Mouse (Mus musculus): ENCODE results near the gene Macrod2. TPM values are rescaled to one million over a fixed set of nuclear protein-coding genes. Genes with fewer than 3 reads are reported as not detected.

The Macrod2 gene
- polyA plus RNA-seq, 1 experiment from 2014 or later = 11.5 TPM

DNA sequence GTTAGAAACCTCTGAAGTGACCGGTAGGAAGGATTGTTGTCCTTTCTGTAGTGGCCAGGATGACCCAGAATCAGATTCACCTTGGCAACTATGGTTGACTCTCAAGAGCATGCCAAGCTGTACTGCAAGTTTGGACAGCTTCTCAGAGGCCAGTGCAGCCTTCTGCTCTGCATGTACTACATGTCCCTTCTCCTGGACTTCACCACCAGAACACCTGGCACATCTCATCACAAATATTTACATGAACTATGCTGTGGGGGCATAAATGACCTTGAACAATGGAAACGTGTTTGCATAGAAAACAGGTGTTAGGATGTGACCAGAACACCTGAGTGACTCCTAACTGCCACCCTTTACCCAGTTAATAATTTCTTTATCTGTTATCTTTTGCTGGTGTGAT is 957.5 kb downstream of the Macrod2 start:
- H3K9me3 ChIP-seq (replicated peaks) = no peaks in the 10 kb centered on the region
- no peak overlapping the region for H3K4me3 ChIP-seq (replicated peaks)
- H3K4me1 ChIP-seq (replicated peaks) = no peaks in the 10 kb centered on the region
- ATAC-seq (ENCODE audit: low read depth) = no peak
- no peak for DNase-seq
- H3K36me3 ChIP-seq = no peaks in the 10 kb centered on the region
- H3K27me3 ChIP-seq = no peaks in the 10 kb centered on the region
- WGBS (ENCODE audit: insufficient replicate concordance) = 51% methylated on average over 2 of the region's 2 CpGs
- no peak overlapping the region for H3K4me2 ChIP-seq
- H3K9ac ChIP-seq = no peak overlapping the region
- H3K27ac ChIP-seq = no peak overlapping the region

DNA sequence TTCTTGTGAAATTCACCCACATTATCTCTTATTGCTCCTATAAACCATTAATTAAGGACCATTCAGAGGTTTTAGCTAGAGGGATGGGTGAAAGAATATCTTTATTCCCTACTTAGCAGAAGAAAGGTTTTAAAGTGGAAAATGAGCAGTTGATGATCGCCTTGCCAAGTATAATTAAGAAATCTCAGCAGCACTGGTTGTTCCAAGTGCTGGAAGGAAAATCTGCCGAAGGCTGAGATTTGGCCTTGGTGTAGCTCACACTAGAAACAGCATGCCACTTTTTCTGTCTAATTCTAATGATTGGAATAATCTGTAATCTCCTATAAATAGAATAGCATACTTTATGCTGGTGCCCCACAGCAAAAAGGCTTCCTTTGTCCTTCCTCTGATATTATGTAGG is 993.5 kb downstream of the Macrod2 start:
- Histone ChIP-seq H3K4me2 (no peak overlapping the region), H3K27me3 (no peaks in the 10 kb centered on the region), H3K4me3 (replicated peaks) (no peak overlapping the region), H3K36me3 (no peaks in the 10 kb centered on the region), H3K4me1 (replicated peaks) (no peaks in the 10 kb centered on the region), H3K9ac (no peak overlapping the region), H3K9me3 (replicated peaks) (no peaks in the 10 kb centered on the region), H3K27ac (no peak overlapping the region)
- DNase-seq (no peak), ATAC-seq (ENCODE audit: low read depth) (no peak)
- 72% methylated on average over 2 of the region's 2 CpGs for WGBS (ENCODE audit: insufficient replicate concordance)

DNA sequence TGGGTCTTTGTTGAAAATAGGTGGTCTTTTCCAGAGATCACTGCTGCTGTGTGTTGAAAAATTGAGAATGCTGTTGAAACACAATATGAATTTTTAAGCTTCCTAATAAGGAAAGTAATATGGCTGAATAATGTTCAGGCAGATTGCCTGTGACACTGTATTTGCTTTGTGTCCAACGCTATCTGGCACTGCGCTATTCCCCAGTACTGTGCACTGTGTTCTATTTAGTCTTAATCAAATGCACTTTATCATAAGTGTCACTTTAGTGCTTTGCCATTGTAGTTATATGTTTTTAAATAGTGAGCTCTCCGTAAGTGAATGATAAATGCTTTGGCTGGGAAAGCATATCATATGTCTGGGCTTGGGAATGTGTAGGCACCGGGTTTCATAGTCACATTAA is 996.1 kb downstream of the Macrod2 start:
- no peaks in the 10 kb centered on the region for H3K36me3 ChIP-seq
- H3K4me1 ChIP-seq (replicated peaks) = no peaks in the 10 kb centered on the region
- no peak overlapping the region for H3K27ac ChIP-seq
- H3K9me3 ChIP-seq (replicated peaks) = no peaks in the 10 kb centered on the region
- ATAC-seq (ENCODE audit: low read depth) (no peak), DNase-seq (no peak)
- no peak overlapping the region for H3K4me3 ChIP-seq (replicated peaks)
- WGBS (ENCODE audit: insufficient replicate concordance) = 70% methylated on average over 4 of the region's 4 CpGs
- H3K27me3 ChIP-seq = no peaks in the 10 kb centered on the region
- H3K4me2 ChIP-seq = no peak overlapping the region
- no peak overlapping the region for H3K9ac ChIP-seq

DNA sequence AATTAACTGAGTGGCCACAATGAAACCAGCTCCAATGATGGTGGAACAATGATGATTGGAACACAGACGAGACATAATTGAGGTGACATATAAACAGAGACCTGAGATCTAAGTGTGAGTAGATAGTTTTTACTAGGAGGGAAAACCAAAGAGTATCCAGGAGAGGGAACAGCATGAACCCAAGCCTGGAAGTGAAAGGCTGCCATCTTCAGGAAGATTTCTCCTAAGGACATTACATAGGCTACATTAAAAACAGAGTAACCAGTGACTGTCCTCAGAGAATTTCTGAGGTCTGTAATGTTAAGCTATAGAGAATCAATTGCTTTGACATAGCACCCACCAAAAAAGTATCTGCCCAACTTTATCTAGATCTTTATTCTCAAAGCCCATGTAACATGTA is 999.7 kb downstream of the Macrod2 start:
- H3K4me1 ChIP-seq (replicated peaks) = no peaks in the 10 kb centered on the region
- no peak overlapping the region for H3K27ac ChIP-seq
- H3K9ac ChIP-seq = no peak overlapping the region
- H3K9me3 ChIP-seq (replicated peaks) = no peaks in the 10 kb centered on the region
- no peaks in the 10 kb centered on the region for H3K27me3 ChIP-seq
- no peak for ATAC-seq (ENCODE audit: low read depth)
- no peaks in the 10 kb centered on the region for H3K36me3 ChIP-seq
- no peak overlapping the region for H3K4me3 ChIP-seq (replicated peaks)
- WGBS (ENCODE audit: insufficient replicate concordance) = 39% methylated on average over 1 of the region's 1 CpGs
- no peak overlapping the region for H3K4me2 ChIP-seq
- no peak for DNase-seq

DNA sequence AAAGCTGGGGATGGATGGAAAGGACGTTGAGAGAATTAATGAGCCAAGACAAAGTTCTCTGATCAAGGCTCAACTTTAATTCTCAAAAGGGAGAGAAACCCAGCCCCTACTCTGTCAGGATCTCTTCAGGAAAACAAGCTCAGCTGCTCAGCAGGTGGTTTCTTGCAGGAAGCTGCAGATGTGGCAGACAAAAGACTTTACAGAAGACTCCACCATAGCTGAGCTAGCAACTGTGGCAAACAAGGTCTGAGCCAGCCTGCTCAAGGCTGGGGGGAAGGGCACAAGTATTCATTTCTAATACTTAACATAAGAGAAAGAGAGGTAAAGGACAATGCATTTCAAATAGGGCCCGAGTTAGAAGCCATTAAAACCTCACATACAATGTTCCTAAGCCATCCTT is 1013.7 kb downstream of the Macrod2 start:
- Histone ChIP-seq H3K4me2 (no peak overlapping the region), H3K27ac (no peak overlapping the region), H3K4me1 (replicated peaks) (no peaks in the 10 kb centered on the region), H3K4me3 (replicated peaks) (no peak overlapping the region), H3K27me3 (no peaks in the 10 kb centered on the region), H3K9ac (no peak overlapping the region), H3K36me3 (no peaks in the 10 kb centered on the region), H3K9me3 (replicated peaks) (no peaks in the 10 kb centered on the region)
- no peak for ATAC-seq (ENCODE audit: low read depth)
- 9% methylated on average over 2 of the region's 2 CpGs for WGBS (ENCODE audit: insufficient replicate concordance)
- no peak for DNase-seq

DNA sequence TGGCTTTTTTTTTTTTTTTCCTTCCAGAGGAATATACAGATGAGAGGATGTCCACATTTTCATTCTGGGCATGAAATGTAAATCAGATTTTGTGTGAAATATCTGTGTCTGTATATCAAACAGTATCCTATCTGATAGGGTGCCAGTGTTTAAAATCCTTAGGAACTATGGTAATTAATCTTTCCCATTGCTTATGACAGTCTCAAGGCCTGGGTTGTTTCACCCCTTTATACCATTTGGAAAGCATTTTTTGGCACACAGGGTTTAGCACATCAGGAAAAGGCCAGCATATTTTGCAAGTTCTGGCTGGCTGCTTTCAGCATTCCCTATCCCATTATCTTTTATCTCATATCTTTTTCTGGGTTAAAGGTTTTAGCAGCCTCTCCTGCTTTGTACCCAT is 1021.3 kb downstream of the Macrod2 start:
- H3K27ac ChIP-seq = no peak overlapping the region
- no peak overlapping the region for H3K4me2 ChIP-seq
- H3K27me3 ChIP-seq = no peaks in the 10 kb centered on the region
- H3K36me3 ChIP-seq = no peaks in the 10 kb centered on the region
- DNase-seq (no peak), ATAC-seq (ENCODE audit: low read depth) (no peak)
- H3K4me1 ChIP-seq (replicated peaks) = no peaks in the 10 kb centered on the region
- no peaks in the 10 kb centered on the region for H3K9me3 ChIP-seq (replicated peaks)
- no peak overlapping the region for H3K9ac ChIP-seq
- no peak overlapping the region for H3K4me3 ChIP-seq (replicated peaks)

DNA sequence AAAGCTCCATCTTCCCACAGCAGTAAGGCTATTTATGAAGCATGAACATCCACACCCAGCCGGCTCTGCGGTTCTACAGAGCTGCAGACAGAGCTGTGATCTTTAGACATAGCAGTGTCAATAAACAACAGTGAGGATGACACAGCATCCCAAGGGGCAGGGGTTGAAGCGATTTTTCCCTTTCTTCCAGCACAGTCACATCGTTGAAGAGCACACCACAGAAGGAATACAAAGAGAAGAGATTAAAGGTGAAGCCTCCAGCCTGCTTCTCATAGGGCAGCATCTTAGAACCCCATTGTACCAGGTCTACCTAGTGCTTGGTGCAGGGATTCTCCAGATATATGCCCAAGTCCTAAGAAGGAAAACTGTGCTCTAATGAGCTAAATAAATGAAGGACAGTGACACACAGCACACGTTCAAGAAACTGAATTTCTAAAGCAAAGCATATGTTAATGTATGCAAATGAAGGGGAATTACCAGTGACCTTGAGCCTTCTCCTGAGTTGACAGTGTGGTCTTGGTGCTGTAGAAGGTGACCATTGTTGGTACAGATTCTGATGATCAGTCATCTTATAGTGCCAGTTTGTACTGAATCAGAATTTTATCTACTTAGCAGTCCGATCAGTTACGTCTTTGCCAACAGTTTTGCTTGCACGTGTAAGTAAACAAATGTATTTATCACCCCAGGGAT is 1021.9 kb downstream of the Macrod2 start:
- 50% methylated on average over 8 of the region's 8 CpGs for WGBS (ENCODE audit: insufficient replicate concordance)
- Histone ChIP-seq H3K4me1 (replicated peaks) (no peaks in the 10 kb centered on the region), H3K9ac (no peak overlapping the region), H3K4me3 (replicated peaks) (no peak overlapping the region), H3K27me3 (no peaks in the 10 kb centered on the region), H3K9me3 (replicated peaks) (no peaks in the 10 kb centered on the region), H3K27ac (no peak overlapping the region), H3K36me3 (no peaks in the 10 kb centered on the region), H3K4me2 (no peak overlapping the region)
- DNase-seq = no peak
- ATAC-seq (ENCODE audit: low read depth) = no peak

DNA sequence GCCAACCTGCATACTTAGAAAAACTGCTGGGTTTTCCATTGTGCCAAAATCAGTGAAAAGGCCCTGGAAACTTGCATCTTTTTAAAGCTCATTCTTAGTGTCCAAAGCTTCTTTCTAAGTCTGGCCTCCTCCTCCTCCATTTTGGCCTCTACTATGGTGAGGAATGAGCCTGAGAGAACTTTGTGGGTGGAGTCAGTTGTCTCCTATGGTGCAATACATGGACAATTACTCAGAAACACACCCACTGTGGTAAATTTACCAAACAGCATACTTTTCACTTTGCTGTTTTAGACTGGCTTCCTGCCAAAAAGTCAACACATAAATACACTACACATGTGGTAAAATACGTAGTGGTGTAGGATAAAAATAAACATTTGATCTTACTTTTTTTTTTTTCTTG is 1024.7 kb downstream of the Macrod2 start:
- no peak for ATAC-seq (ENCODE audit: low read depth)
- H3K9me3 ChIP-seq (replicated peaks) = no peaks in the 10 kb centered on the region
- H3K36me3 ChIP-seq = no peaks in the 10 kb centered on the region
- H3K4me1 ChIP-seq (replicated peaks) = no peaks in the 10 kb centered on the region
- H3K27me3 ChIP-seq = no peaks in the 10 kb centered on the region
- H3K9ac ChIP-seq = no peak overlapping the region
- DNase-seq = no peak
- H3K4me2 ChIP-seq = no peak overlapping the region
- H3K4me3 ChIP-seq (replicated peaks) = no peak overlapping the region
- 57% methylated on average over 1 of the region's 1 CpGs for WGBS (ENCODE audit: insufficient replicate concordance)
- no peak overlapping the region for H3K27ac ChIP-seq

DNA sequence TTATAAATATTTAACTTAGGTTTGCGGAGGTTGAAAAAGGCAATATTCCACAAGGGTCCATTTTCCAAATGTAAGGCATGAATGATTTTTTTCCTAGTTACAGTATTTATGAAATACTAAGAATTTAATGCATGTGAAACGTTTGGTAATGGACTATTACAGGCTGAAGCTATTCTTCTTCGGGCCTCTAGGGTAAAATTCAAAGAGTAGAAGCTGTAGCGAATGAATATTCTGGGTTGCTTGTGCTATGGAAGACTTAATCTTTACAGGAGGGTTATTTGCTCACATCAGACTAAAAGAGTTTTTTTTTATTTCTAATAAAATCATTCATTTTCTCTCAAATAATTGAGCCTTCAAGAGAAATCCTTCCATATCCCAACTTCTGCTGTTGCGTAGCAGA is 1039.0 kb downstream of the Macrod2 start:
- H3K9me3 ChIP-seq (replicated peaks) = no peaks in the 10 kb centered on the region
- H3K27me3 ChIP-seq = no peaks in the 10 kb centered on the region
- H3K36me3 ChIP-seq = no peaks in the 10 kb centered on the region
- ATAC-seq (ENCODE audit: low read depth) (no peak), DNase-seq (no peak)
- no peak overlapping the region for H3K4me2 ChIP-seq
- no peak overlapping the region for H3K27ac ChIP-seq
- no peak overlapping the region for H3K9ac ChIP-seq
- 66% methylated on average over 5 of the region's 5 CpGs for WGBS (ENCODE audit: insufficient replicate concordance)
- no peak overlapping the region for H3K4me3 ChIP-seq (replicated peaks)
- H3K4me1 ChIP-seq (replicated peaks) = no peaks in the 10 kb centered on the region

DNA sequence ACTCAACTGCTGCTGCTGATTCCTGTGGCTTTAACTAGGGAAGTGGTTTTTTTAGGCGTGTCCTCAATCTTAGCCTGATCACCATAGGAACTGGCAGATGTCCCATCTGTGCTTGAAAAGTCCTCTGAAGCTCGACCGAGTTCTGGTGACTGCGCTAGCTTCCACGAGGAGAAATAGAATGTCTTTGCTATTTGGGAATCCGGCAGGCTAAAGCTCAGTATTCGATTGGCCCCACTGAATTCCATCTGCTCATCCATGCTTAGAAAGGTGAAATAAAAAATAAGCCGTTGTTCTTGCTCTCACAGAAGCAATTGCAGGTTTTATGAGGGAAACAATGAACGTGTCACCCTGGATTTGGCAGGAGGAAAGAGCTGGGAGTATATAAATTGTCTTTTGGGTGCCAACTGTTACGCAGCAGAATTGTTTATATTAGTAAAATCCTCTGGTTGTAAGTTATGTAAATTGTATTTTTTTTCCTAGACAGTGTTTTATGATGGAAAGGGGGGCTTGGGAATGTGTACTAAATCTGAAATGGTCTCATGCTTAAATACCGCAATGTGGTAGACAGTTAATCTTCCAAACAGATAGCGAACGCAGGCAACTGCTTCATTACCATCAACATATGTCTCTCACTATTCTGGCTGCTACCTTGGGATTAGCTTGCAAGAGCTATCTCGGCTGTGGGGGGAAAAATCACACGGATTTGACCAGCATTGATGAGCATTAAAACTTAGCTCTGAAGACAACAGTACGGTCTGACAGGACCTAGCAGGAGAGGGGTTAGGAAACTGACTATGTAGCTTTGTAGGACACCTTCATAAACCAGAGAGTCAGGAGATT is 1039.8 kb downstream of the Macrod2 start:
- DNase-seq = no peak
- no peaks in the 10 kb centered on the region for H3K27me3 ChIP-seq
- no peaks in the 10 kb centered on the region for H3K36me3 ChIP-seq
- H3K4me1 ChIP-seq (replicated peaks) = no peaks in the 10 kb centered on the region
- no peak overlapping the region for H3K4me2 ChIP-seq
- H3K9me3 ChIP-seq (replicated peaks) = no peaks in the 10 kb centered on the region
- no peak overlapping the region for H3K27ac ChIP-seq
- H3K4me3 ChIP-seq (replicated peaks) = no peak overlapping the region
- no peak for ATAC-seq (ENCODE audit: low read depth)
- no peak overlapping the region for H3K9ac ChIP-seq
- 59% methylated on average over 16 of the region's 16 CpGs for WGBS (ENCODE audit: insufficient replicate concordance)

DNA sequence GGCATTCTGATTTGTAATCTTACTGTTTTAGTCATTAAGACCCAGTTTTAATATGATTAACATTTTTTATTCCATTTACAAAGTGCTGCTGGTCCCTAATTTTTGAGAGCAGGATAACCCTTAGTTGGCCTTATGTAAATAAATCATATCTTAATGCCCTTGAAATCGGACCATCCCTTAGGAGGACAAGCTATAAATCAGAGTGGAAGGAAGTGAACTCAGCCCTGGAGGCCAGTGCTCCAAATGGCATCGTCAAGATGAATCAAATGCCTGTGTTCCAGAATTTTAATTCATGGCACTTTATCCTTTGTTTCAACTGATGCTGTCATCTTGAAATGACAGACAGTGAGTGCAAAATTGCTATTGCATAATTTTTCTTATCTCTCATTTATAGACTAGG is 1046.8 kb downstream of the Macrod2 start:
- no peaks in the 10 kb centered on the region for H3K36me3 ChIP-seq
- no peak overlapping the region for H3K9ac ChIP-seq
- H3K27me3 ChIP-seq = no peaks in the 10 kb centered on the region
- 39% methylated on average over 2 of the region's 2 CpGs for WGBS (ENCODE audit: insufficient replicate concordance)
- H3K4me1 ChIP-seq (replicated peaks) = no peaks in the 10 kb centered on the region
- H3K27ac ChIP-seq = no peak overlapping the region
- no peak overlapping the region for H3K4me2 ChIP-seq
- DNase-seq = no peak
- H3K9me3 ChIP-seq (replicated peaks) = no peaks in the 10 kb centered on the region
- no peak overlapping the region for H3K4me3 ChIP-seq (replicated peaks)
- ATAC-seq (ENCODE audit: low read depth) = no peak

DNA sequence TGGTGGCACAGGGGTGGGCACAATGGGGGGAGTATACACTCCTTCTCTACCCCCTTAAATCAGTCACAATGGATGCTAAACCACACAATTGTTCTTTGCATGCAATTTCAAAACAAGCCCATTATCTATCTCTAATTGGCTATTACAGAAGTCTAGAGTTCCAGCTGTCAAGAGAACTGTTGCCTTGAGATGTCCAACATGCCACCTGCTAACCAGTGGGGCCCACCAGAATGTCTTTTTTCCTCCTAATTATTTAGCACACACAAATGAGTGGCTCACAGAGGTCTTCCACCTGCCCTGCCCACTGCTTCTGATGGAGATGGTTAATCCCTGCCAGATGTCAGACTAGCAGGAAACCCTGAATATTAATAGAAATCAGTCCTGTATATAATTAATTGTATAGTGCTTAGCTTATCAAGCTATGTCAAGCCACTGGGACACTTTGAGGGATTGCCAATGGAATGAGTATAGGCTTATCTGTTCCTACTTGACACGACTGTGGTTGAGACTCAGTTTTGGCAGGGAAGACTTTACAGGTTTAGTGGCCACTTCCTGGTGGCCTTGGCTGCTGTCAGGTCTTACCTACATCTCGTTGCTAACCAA is 1054.1 kb downstream of the Macrod2 start:
- Histone ChIP-seq H3K4me1 (replicated peaks) (no peaks in the 10 kb centered on the region), H3K4me3 (replicated peaks) (no peak overlapping the region), H3K27ac (no peak overlapping the region), H3K9me3 (replicated peaks) (no peaks in the 10 kb centered on the region), H3K36me3 (no peaks in the 10 kb centered on the region), H3K4me2 (no peak overlapping the region), H3K9ac (no peak overlapping the region), H3K27me3 (no peaks in the 10 kb centered on the region)
- DNase-seq = no peak
- ATAC-seq (ENCODE audit: low read depth) = no peak
- 27% methylated on average over 2 of the region's 2 CpGs for WGBS (ENCODE audit: insufficient replicate concordance)

Data from liver, embryonic 13.5 days (tissue).